Mouse (Mus musculus) gastrocnemius, postnatal 36 days (tissue): ENCODE results near the gene Eml1. TPM values are rescaled to one million over a fixed set of nuclear protein-coding genes. Genes with fewer than 3 reads are reported as not detected.

Experiments used
- DNase-seq, 2 experiments: peaks; one replicate each; pipeline ENCODE4 v3.0.0; 2022
- intact Hi-C: fragments of 180-260 bp; cut with DNase I; formaldehyde crosslinking; loops from one replicate; pipeline ENCODE4 v1.15.1; 2025
- total RNA-seq, 2 experiments: library from RNA; stranded (reverse); gene quantifications; 2 replicates each; pipeline ENCODE4 v1.2.3; 2021

The Eml1 gene
- total RNA-seq, 2 experiments from 2014 or later: 98.2 to 103 TPM

DNA sequence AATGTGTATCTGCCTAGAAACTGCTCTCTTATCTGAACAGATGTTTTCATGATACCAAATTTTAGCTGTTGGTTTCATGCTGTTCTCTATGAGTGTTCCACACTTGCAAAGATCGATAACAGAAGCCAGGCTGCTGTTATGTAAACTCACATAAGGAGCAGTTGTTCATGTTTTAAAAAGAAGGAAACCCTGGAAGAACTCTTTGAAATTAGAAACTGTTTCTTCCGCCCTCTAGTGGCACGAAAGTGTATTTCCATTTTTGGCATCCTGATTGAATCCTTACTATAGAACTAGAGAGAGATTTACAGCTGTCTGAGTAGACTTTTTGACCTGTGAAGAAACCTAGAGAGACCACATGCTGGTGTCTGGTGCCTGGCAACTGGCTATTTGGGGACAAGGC lies 140.3 kb downstream of the Eml1 start:
- DNase-seq: no peak
- intact Hi-C loops: no loop called here

DNA sequence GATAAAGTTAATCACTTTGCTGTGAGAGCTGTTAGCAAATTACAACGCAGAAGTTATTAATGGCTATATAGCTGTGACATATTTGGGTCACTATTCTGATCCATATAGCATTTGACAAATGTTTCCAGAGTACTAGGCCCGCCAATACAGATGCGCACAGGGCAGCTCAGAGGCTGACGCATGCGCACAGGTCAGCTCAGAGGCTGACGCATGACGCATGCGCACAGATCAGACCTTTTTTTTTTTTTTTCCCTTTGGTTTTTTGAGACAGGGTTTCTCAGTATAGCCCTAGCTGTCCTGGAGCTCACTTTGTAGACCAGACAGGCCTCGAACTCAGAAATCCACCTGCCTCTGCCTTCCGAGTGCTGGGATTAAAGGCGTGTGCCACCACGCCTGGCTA lies 144.7 kb downstream of the Eml1 start:
- DNase-seq: no peak
- intact Hi-C loops: no loop called here

DNA sequence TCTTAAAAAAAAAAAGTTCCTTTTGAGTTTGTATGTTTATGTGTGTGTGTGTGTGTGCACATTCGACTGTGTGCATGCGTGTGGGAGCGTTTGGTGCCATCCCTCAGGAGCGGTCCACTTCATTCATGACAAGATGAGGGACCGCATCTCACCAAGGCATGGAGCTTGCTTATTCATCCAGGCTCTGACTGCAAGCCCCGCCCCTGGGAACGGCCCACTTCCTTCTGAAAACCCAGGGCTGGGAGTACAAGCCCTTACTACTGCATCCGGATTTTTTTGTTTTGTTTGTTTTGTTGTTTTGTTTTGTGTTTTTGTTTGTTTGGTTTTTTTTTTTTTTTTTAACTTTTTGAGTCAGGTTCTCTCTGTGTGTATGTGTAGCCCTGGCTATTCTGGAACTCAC lies 148.6 kb downstream of the Eml1 start:
- intact Hi-C loops: no loop called here
- DNase-seq: no peak

DNA sequence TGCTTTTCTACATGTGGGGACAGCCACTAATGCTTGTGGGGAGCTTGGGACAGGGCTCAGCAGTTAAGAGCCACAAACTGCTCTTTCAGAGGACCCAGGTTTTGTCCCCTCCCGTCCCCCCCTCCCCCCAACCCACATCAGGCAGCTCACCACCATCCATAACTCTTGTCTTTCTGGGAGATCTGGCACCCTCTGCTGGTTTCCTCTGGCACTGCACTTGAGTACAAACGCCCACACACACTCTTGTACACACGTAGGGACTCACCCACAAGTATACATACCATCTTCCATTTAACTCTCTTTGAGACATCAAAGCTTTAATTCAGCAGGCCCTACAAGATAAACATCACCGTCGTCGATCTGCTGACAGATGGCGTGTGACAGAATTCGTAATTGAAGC lies 158.5 kb downstream of the Eml1 start:
- DNase-seq: no peak

DNA sequence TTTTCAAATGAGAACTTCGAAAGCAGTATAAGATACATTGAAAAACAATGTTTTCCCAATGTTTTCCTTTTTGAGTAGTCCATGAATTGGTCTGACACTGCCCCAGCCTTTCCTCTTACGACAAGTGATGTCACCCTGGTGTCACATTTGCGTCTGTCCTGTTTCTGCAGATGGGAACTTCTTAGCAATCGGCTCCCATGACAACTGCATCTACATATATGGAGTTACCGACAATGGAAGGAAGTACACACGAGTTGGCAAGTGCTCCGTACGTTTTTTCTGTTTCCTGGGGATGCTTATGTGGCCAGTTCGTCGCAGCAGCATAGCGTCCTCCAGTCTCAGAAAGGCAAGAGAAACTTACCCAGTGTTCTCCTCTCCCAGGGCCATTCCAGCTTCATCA lies 163.7 kb downstream of the Eml1 start:
- intact Hi-C loops: no loop called here
- DNase-seq: no peak

More for the DNA sequence above, 158.5 kb downstream of the Eml1 start:
- intact Hi-C loops: no loop called here

DNA sequence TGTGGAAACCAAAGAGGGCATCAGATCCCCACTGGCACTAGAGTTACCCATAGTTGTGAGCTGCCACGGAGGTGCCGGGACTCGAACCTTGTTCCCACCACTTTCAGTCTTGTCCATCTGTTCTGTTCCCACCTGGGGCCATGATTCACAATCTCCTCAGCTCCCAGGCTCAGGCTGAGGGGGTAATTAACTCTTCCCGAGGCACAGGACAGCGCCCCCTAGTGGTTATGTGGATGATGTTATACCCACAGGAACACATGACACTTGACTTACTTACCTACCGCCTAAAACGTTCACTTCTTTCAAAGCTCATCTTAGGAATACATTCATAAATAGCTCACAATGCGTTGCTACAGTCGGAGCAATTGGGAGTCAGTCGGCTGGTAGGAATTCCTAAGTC lies 165.7 kb downstream of the Eml1 start:
- intact Hi-C loops: no loop called here
- DNase-seq: no peak

DNA sequence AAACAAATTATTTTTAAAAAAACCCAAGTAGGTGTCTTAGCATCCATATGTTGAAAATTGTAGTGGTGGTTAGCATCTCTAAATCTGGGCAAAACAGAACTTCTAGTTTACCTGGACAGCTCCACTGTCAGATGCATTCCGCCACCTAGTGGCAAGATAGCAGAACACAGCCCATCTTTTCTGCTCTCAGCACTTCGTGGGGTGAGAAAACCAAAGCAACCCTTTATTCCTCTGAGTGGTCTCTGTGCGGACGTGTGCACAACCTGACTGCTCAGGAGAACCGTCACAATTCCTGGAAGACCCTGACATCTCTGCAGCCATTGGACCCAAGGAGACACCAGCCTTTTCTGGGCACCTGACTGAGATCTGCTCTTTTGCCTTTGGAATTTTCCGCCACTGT lies 170.3 kb downstream of the Eml1 start:
- intact Hi-C loops: no loop called here
- DNase-seq: no peak

DNA sequence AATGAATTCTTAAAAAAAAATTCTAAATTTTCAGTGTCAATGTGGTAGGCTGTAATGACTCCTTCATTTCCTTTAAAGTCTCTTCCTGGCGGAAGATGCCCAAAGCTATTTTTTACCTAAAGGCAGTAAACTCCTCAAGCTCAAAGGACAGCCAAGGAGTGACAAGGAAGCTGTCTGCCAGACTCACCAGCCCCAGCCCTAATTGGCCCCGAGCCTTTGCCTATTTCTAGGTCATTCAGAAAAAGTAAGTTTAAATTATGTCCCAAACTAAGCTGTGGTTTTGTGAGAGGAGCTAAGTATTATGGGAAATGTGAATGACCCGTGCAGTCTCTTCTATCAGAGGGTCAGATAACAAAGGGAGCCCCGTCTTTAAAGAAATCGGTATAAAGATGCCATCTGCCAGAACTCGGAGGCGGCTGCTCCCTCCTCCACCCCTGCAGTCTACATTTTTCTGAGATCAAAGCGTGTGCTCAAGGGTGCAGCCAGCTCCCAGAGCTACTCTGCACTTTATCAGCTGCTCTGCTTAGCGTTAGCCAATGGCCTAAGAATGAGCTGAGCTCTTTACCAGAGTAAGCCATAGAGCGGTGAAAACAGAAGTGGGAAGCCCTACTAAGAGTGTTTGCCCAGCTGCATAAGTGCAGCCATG lies 175.9 kb downstream of the Eml1 start:
- no peak for DNase-seq
- intact Hi-C loops: no loop called here

DNA sequence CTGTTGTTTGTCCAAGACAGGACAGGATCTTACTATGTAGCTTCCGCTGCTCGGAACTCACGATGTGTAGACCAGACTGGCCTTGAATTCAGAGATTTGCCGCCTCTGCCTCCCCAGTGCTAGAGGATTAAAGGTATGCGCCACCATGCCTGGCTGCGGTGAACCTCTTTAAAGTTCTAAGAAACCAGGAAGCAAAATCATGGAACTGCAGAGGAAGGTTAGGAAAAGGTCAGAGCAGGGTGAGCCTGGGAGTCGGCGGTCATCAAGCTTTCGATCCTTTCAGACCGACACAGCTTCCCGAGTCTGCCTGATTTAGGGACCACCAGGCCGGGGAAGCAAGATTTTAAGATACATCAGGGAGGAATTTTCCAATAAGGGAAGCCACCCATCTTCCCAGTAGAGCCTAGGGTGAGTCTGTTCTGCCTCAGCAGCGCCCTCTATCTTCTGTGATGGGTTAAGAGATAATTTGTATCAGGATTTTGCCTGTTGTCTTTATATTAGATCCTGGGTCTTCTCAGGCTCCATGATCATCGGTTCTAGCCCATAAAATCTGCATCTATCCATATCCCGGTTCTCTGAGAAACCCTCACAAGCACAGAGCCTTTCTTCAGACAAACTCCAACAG lies 176.6 kb downstream of the Eml1 start:
- intact Hi-C loops: no loop called here
- DNase-seq: no peak

DNA sequence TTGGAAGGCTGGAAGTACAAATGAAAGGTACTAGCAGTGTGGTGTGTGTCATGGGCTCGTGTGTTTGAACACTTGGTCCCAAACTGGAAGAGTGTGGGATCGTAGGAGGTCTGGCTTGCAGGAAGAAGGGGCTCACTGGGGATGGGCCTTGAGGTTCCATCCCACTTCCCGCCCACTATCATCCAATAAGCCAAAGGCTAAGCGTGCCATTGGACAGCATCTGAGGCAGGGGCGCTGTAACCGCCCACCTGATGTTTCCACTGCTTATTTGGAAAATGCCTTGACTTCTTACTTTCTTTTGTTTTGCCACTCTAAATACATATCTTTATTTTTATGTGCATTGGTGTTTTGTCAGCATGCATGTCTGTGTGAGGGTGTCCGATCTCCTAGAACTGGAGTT lies 181.0 kb downstream of the Eml1 start:
- DNase-seq: no peak
- intact Hi-C loops: no loop called here

DNA sequence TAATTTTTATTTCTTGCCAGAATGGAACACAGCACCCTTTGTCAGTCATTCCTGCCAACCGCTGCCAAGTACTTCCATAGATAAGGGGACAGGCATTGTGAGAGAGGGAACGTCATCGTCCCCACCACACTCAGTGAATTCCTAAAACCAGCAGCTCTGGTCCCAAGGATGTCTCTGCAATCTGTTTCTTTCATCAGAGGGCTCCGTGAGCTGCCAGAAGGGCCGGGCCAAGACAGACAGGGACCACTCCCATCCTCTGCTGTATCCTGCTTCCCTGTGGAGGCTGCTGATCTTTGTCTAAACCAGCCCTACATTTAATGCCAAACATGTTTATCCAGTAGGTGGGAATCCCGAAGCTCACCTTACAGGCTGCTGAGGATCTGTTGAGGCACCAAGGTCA lies 182.3 kb downstream of the Eml1 start:
- no peak for DNase-seq
- intact Hi-C loops: no loop called here

DNA sequence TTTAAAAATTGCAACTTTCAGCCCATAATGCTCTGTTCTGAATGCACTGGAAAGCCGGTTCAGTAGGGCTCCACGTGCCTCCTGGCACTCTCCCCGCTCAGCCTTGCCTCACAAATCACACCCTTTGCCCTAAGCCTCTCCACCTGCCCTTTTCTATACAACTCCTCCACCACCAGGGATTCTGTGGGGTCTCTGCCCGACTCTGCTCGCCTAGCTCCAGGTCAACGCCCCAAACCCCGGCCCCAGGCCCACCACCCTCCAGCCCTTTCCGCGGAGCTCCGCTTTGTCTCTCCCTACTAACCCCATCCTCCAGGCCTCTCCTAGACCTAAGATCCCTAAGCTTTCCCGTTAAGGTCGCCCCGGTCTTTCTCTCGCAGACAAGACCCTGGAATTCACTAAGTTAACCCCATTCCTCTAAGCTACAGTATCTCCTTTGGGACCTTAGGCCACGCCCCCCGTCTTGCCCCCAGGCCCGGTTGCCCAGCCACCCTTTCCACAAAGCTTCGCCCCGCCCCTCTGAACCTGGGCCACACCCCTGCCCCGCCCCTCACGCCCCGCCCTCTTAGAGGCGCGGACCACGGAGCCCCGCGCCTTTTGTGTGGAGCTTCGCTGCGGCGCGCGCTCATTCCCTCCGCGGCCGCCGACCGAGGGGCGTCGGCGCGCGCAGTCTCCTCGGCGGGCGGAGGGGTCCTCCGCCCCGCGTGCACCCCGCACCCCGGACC lies 183.5 kb downstream of the Eml1 start, which contains the start of gene Evl:
Gene Evl, plus strand, starts transcription at position 601 of the 722 bp plus-strand sequence.
- DNase-seq: peak; percentile 61 to 75
- intact Hi-C loops: no loop called here

DNA sequence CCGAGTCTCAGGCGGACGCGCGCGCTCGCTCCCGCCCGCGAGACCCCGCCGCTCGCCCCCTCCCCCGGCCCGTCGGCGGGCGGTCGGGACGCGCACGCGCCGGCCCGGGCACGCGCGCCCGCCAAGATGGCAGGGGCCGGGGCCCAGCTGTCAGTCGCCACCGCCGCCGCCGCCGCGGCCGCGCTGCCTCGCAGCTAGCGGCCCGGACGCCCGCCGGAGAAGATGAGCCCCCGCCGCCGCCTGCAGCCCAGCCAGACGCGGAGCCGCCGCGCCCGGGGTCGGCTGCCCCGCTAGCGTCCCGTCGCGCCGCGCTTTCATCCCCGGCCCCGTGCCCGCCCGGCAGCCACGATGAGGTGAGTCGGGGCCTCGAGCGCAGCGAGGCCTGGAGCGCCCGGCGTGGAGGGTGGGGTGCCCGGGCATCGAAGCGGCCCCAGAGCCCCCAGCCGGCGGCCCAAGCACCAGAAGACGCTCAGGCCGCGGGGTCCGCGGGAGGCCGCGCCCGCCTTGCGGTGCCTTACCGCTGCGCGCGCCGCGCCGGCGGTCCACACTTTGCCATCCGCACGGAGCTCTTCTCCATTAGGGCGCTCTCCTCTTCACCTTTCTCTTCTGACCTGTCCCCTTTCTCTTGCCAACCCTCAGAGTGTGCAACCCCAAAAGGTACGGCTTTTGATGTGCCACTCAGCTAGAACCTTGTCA lies 184.3 kb downstream of the Eml1 start:
- intact Hi-C loops: no loop called here
- no peak for DNase-seq

DNA sequence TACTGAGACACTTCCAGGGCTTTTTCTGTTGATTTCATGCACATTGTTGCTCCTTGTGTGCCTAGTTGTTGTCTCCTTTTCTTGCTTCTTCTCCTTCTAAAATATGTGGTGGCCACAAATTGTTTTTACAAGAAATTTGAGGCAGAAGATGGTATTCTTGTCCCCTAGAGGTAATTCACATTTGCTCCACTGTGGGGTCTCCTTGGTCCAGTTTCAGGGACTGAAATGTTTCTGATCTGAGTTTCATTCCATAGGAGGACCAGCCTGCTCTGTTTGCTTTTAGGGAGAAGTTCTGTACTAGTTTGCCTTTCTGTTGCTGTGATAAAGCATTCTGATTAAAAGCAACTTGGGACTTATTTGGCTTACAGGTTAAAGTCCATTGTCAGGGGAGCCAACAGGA lies 187.4 kb downstream of the Eml1 start:
- intact Hi-C loops: no loop called here
- no peak for DNase-seq

DNA sequence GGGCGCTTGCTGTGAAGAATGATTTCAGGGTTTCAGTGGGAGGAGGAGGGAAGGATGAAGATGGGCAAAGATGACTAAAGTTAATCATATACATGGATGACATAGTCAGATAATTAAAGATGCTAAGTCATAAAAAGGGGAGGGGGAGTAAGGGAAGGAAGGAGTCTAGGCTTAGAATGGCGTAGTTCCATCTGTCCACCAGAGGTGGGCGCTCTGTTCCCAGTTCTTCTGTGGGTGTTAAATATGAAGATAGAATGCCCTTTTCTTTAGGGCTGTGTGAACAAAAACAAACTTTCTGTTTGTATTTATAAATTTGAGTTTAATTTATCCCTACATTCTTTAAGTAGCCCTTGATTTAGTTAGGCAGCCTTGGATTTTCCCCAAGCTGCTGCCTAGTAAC lies 192.5 kb downstream of the Eml1 start:
- intact Hi-C loops: loop anchor here (5.0 kb wide), 1 partner anchor 199 kb away; no protein-coding TSS in a partner anchor
- DNase-seq: no peak

DNA sequence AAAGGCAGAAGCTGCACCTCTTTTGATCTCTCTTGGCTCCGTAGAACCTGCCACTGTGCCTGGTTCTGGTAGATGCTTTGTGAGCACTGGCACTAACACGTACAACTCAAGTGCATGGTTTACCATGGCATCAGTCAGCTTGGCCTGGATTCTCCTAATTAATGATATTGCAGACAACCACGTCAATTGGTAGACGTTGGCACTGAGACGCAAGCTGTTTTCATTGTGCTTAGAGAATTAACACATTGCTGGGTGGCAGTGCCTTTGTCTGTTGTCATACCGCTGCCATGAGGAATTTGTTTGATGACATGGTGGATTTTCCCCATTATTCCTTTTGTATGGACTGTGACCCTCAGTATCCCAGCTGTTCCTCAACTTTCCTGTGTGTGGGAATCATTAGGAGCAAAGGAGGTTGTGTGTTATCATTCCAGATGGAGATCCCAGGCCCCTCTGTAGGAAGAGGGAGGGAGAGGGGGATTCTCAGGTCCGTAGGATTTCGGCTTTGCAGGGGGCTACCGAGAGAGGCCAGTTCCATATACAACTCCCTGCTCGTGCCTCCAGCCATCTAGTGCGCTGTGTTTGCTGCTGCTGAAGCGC lies 194.3 kb downstream of the Eml1 start:
- intact Hi-C loops: loop anchor here (5.0 kb wide), 1 partner anchor 197 kb away; no protein-coding TSS in a partner anchor
- no peak for DNase-seq

DNA sequence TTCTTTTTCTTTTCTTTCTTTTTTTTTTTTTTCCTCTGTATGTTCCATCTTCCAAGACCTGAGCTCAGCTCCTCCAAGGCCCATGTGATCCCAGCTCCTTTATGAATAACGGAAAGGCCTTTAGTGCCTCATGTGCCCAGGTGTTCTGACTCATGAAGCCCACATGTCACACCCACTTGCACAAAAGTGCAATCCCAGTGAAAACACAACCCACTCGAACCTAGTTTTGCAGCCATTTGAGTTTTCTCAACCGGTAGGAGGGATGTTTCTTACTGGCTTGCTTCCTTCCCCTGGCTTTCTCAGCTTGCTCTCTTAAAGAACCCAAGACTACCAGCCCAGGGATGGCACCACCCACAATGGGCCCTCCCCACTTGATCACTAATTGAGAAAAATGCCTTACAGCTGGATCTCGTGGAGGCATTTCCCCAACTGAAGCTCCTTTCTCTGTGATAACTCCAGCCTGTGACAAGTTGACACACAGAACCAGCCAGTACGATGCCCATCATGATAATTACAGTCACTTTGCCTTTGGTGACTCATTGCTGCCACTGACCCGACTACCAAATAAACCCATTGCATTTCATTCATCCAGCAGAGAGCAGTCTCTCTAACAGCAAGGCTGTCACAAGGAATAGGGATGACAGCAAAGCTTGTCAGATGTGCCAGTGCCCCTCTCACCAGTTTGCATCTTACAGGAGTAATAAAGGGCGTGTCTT lies 208.6 kb downstream of the Eml1 start:
- DNase-seq: no peak
- intact Hi-C loops: no loop called here

DNA sequence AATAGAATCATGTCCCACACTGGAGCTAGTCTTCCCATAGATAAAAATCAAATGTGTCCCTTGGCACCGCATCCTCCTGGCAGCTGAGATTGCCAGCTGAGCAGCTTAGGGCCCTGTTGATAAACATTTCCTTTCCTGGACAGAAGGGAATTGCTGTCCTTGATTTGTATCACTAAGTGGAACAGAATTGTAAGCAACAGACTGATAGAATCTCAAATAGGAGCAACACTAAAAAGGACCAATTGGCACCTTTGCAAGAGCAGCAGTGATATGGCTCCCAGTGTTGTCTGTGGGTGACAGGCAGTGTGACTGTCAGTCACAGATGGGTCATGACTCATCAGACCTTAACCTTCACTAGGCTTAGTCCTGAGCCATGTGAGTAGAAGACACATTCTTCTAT lies 213.0 kb downstream of the Eml1 start:
- intact Hi-C loops: no loop called here
- no peak for DNase-seq
